Mouse (Mus musculus): ENCODE results near the gene Trim28.
"Not testable (repeated sequence)": the region's sequence is repeated elsewhere in the genome, so short reads cannot be mapped to it uniquely, and the experiment has no call there.

Trim28 gene

GRCm38 (mm10) chr7:13054287-13055010 is 55.5 kb downstream of the Trim28 start, which contains the start of gene Mzf1:
TSS of gene Mzf1 (minus strand) at chr7:13054764.
- DNase-seq (ENCODE audit: extremely low read depth, insufficient read length, low spot score): no peak

DNA sequence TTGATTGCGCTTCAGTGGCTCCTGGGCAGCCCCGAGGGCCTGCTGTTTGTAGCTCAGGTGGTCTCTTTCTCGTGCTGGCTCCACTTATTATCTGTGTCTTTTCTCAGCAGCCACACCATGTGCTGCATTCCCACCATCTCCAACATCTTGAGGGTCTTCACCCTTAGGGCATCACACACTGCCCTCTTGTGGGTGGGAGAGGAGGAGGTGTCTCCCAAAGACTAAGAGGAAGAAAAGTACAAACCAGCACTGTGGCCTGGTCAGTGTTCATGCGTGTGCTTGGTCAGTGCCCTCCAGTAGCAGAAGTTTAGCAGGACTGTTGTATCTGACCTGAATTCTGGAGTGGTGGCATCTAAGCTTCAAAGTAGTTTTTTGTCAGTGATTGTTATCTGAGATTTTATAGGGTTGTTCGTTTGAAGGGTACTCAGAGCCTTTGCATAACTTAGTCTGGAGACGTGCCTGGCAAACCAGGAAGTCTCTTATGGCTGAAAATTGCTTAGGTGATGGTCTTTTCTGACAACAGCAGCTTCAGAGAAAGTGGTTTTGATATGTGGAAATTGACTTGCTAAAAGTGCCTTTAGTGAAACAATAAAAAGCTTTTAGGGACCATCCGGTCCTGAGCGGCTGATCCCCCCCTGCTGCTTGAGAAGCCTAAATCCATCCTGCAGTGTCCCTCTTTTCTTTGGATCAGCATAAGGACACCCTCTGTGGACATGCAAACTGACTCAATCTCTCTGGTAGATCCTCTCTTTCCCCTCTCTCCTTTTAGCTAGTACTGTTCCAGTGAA is 58.2 kb downstream of the Trim28 start:
- DNase-seq (ENCODE audit: extremely low read depth, insufficient read length, low spot score): no peak

DNA sequence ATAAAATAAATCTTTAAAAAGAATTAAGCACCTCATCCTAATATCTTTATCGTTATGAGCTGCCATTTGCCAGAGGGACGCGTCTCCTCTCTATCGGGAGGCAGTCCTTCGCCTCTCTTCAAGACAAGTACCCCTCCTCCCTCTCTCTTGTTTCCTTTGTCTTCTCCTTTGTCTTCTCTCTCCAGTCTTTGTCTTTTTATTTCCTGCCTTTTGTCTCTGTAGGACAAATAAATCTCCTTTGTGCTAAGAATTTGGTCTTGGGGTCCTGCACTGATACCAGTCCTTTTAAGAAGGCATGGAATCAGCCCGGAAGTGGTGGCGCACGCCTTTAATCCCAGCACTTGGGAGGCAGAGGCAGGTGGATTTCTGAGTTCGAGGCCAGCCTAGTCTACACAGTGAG is 60.6 kb downstream of the Trim28 start:
- no peak for DNase-seq (ENCODE audit: extremely low read depth, insufficient read length, low spot score)

DNA sequence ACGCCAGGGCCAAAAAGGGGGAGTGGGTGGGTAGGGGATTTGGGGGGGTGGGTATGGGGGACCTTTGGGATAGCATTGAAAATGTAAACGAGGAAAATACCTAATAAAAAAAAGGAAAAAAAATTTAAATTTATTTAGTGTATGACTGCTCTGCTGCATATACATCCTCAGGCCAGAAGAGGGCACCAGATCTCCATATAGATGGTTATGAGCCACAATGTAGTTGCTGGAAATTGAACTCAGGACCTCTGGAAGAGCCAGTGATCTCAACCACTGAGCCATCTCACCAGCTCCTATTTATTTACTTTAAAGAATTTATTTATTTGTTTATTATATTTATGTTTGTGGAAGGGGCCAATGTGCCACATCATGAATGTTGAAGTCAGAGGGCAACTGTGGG is 64.5 kb downstream of the Trim28 start:
- not testable (repeated sequence) for DNase-seq (ENCODE audit: extremely low read depth, insufficient read length, low spot score)

DNA sequence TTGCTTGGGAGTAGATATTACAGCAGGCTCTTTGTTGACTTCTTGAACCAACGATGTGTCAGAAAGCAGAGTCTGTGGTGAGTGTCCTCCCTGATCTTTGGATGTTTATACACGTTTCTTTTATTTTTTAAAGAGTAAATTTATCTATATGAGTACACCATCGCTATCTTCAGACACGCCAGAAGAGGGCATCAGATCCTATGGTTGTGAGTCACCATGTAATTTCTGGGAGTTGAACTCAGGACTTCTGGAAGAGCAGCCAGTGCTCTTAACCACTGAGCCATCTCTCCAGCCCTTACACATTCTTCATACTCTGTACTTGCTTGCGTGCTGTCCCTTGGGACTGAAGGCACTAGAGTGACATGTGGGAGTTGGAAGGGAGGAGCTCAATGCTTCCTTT is 73.4 kb downstream of the Trim28 start:
- no peak for DNase-seq (ENCODE audit: extremely low read depth, insufficient read length, low spot score)
